Mouse (Mus musculus) forebrain, embryonic 12.5 days (tissue): ENCODE data around the gene Cecr2. TPM values are rescaled to one million over a fixed set of nuclear protein-coding genes. Genes with fewer than 3 reads are reported as not detected.
"Not testable (repeated sequence)": the region's sequence is repeated elsewhere in the genome, so short reads cannot be mapped to it uniquely, and the experiment has no call there.

Experiments
- ATAC-seq: fragments of 200-750 bp; cut with Nextera tagmentation; 2 replicates; pipeline ENCODE4 v1.8.0; 2017; ENCODE audit warnings: moderate TSS enrichment; ENCODE audit not compliant: low FRiP score
- H3K27ac ChIP-seq: fragments of 300-500 bp; sonication (generic); 2 replicates; pipeline ENCODE4 v1.5.1; 2016; ENCODE audit warnings: mild to moderate bottlenecking
- H3K27me3 ChIP-seq: fragments of 300-500 bp; sonication (generic); 2 replicates; pipeline ENCODE4 v1.6.1; 2016; ENCODE audit warnings: mild to moderate bottlenecking
- H3K36me3 ChIP-seq: fragments of 300-500 bp; sonication (generic); replicated peaks from 2 replicates; pipeline ENCODE4 v1.6.1; 2016; ENCODE audit warnings: mild to moderate bottlenecking
- H3K4me1 ChIP-seq: fragments of 300-500 bp; sonication (generic); 2 replicates; pipeline ENCODE4 v1.6.1; 2016
- H3K4me2 ChIP-seq: fragments of 300-500 bp; sonication (generic); 2 replicates; pipeline ENCODE4 v1.6.1; 2016; ENCODE audit warnings: mild to moderate bottlenecking, moderate library complexity
- H3K4me3 ChIP-seq: fragments of 300-500 bp; sonication (generic); replicated peaks from 2 replicates; pipeline ENCODE4 v1.5.1; 2016; ENCODE audit warnings: mild to moderate bottlenecking
- H3K9ac ChIP-seq: fragments of 300-500 bp; sonication (generic); 2 replicates; pipeline ENCODE4 v1.6.1; 2016; ENCODE audit warnings: mild to moderate bottlenecking
- H3K9me3 ChIP-seq: fragments of 300-500 bp; sonication (generic); 2 replicates; pipeline ENCODE4 v1.6.1; 2016
- WGBS: fragments of 180-500 bp; shearing (Covaris S2); methylation state at CpG from one replicate; pipeline ENCODE4 v1.1.7; 2016; 5-methylcytosine and 5-hydroxymethylcytosine counted together
- microRNA-seq: library from miRNA; unstranded; fragments of <30 nt; microRNA quantifications from one replicate; pipeline ENCODE4, GENCODE M21; 2017
- polyA plus RNA-seq: library from polyadenylated mRNA; unstranded; fragments of >200 nt; fragmentation: Nextera tagmentation; extraction: Ambion mirVana; gene quantifications from 2 replicates; pipeline ENCODE4 v1.2.1, GENCODE M21; 2016

Cecr2 gene
- polyA plus RNA-seq, 1 experiment from 2014 or later, result 13.6 TPM

- Histone ChIP-seq H3K36me3 (peaks cover 92% of the 10 kb centered on the region), H3K9ac (no peak overlapping the region), H3K4me1 (no peaks in the 10 kb centered on the region), H3K27ac (no peak overlapping the region), H3K4me3 (no peak overlapping the region), H3K9me3 (no peaks in the 10 kb centered on the region), H3K27me3 (no peaks in the 10 kb centered on the region), H3K4me2 (no peak overlapping the region)
- 88% methylated on average over 5 of the region's 5 CpGs for WGBS
- ATAC-seq, result no peak
Measured at GRCm38 (mm10) chr6:120806999-120807737, 141.0 kb downstream of the Cecr2 start.

- no peaks in the 10 kb centered on the region for H3K27me3 ChIP-seq
- 94% methylated on average over 4 of the region's 4 CpGs for WGBS
- H3K4me1 ChIP-seq, result no peaks in the 10 kb centered on the region
- peaks cover 87% of the 10 kb centered on the region for H3K36me3 ChIP-seq
- H3K27ac ChIP-seq, result no peak overlapping the region
- no peak overlapping the region for H3K4me2 ChIP-seq
- no peak for ATAC-seq
- H3K9ac ChIP-seq, result no peak overlapping the region
- H3K9me3 ChIP-seq, result no peaks in the 10 kb centered on the region
- H3K4me3 ChIP-seq, result no peak overlapping the region
Measured at GRCm38 (mm10) chr6:120807738-120808081, 141.5 kb downstream of the Cecr2 start.

DNA sequence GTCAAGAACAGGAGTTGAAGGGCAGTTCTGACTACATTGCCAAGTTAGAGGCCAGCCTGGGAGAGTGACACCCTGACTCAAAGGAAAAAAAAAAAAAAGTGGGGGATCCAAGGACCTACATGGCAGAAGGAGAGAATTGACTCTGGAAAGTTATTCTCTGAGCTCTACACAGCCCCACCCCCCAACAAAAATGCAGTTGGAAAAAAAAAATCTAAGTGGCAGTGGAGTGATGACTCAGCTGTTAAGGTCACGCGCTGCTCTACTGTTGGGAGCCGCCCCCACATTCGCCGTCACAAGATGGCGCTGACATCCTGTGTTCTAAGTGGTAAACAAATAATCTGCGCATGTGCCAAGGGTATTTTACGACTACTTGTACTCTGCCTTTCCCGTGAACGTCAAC lies 145.8 kb downstream of the Cecr2 start:
- ATAC-seq, H3K9me3 ChIP-seq, H3K4me3 ChIP-seq, H3K9ac ChIP-seq, H3K27ac ChIP-seq, H3K27me3 ChIP-seq, H3K4me2 ChIP-seq, H3K4me1 ChIP-seq: not testable (repeated sequence)
- peaks cover 49% of the 10 kb centered on the region for H3K36me3 ChIP-seq
- WGBS, result 96% methylated on average over 10 of the region's 10 CpGs

DNA sequence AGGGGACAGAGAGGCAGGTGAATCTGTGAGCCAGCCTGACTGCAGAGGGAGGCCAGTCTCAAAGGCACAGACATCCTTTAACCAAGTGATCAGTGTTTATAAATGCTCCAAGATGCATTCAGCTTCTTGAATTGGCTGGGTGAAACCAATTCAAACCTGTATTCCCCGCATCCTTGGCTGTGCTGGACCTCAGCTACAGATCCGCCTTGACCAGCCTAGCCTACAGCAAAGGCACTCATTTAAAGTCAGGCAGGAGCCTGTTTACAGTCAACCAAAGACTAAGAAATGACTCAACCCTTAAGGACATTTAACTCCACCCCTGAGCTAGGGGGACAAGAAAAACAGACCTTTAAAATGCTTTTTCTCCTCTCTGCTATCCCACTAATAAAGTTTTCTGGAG lies 153.1 kb downstream of the Cecr2 start:
- no peak overlapping the region for H3K9ac ChIP-seq
- H3K27me3 ChIP-seq, result no peaks in the 10 kb centered on the region
- no peak for ATAC-seq
- 99% methylated on average over 2 of the region's 2 CpGs for WGBS
- H3K4me2 ChIP-seq, result no peak overlapping the region
- H3K27ac ChIP-seq, result no peak overlapping the region
- no peak overlapping the region for H3K4me3 ChIP-seq
- H3K36me3 ChIP-seq, result peaks cover 24% of the 10 kb centered on the region
- peaks cover 17% of the 10 kb centered on the region for H3K4me1 ChIP-seq
- H3K9me3 ChIP-seq, result no peaks in the 10 kb centered on the region

- no peaks in the 10 kb centered on the region for H3K27me3 ChIP-seq
- 93% methylated on average over 5 of the region's 5 CpGs for WGBS
- no peak overlapping the region for H3K9ac ChIP-seq
- peaks cover 17% of the 10 kb centered on the region for H3K4me1 ChIP-seq
- no peak overlapping the region for H3K27ac ChIP-seq
- peaks cover 24% of the 10 kb centered on the region for H3K36me3 ChIP-seq
- H3K4me2 ChIP-seq, result no peak overlapping the region
- H3K4me3 ChIP-seq, result no peak overlapping the region
- ATAC-seq, result no peak
- H3K9me3 ChIP-seq, result no peaks in the 10 kb centered on the region
Measured at GRCm38 (mm10) chr6:120820144-120820543, 154.0 kb downstream of the Cecr2 start.

Small RNA genes lying within 50 kb of the gene (microRNA-seq; reads per million reads assigned to microRNA genes)
- gene Gm25193, result not detected

Other genes starting within 250 kb of the Cecr2 start
- 5.2 and 5.6 TPM in 2 replicates for gene Il17ra, start 203.1 kb upstream of the Cecr2 start, polyA plus RNA-seq
- 2.5 TPM in 2 replicates for gene Tmem121b, start 172.6 kb upstream of the Cecr2 start, polyA plus RNA-seq
- 17.1 and 19.1 TPM in 2 replicates for gene Hdhd5, start 135.1 kb upstream of the Cecr2 start, polyA plus RNA-seq
- 0.60 and 0.77 TPM in 2 replicates for gene Slc25a18, start 107.2 kb downstream of the Cecr2 start, polyA plus RNA-seq
- 146 and 154 TPM in 2 replicates for gene Atp6v1e1, start 156.4 kb downstream of the Cecr2 start, polyA plus RNA-seq
- gene Bcl2l13, start 169.8 kb downstream of the Cecr2 start, polyA plus RNA-seq, result 45.6 and 49.6 TPM in 2 replicates